Mouse (Mus musculus) ovary, postnatal 36 days (tissue): ENCODE results near the gene Tiam2.
A peak's percentile ranks its signal among the peaks of the same experiment; 100 is the strongest.

Source experiments
- DNase-seq: peaks from one replicate; pipeline ENCODE4 v3.0.0; 2022; ENCODE audit warnings: low spot score, mixed read lengths

The Tiam2 gene

GRCm38 (mm10) chr17:3558356-3558870 lies 232.0 kb downstream of the Tiam2 start:
- no peak for DNase-seq

GRCm38 (mm10) chr17:3560534-3560933 lies 234.2 kb downstream of the Tiam2 start:
- DNase-seq = no peak

- no peak for DNase-seq
Observed at GRCm38 (mm10) chr17:3562405-3562804, 236.0 kb downstream of the Tiam2 start.

- DNase-seq = peak; percentile 69
Observed at GRCm38 (mm10) chr17:3570876-3571275, 244.5 kb downstream of the Tiam2 start.
